Mouse (Mus musculus) midbrain, embryonic 16.5 days (tissue): ENCODE measurements around the gene Zfp536. TPM values are rescaled to one million over a fixed set of nuclear protein-coding genes. Genes with fewer than 3 reads are reported as not detected.

ENCODE experiments used
- ATAC-seq: fragments of 200-750 bp; cut with Nextera tagmentation; 2 replicates; pipeline ENCODE4 v1.8.0; 2017; ENCODE audit warnings: moderate TSS enrichment
- H3K27ac ChIP-seq: fragments of 300-500 bp; sonication (generic); 2 replicates; pipeline ENCODE4 v1.5.1; 2014; ENCODE audit warnings: mild to moderate bottlenecking, low read length, mixed read lengths
- H3K27me3 ChIP-seq: fragments of 300-500 bp; sonication (generic); 2 replicates; pipeline ENCODE4 v1.6.1; 2014; ENCODE audit warnings: low read depth, low read length, mixed read lengths; ENCODE audit not compliant: control insufficient read depth, insufficient read depth
- H3K36me3 ChIP-seq: fragments of 300-500 bp; sonication (generic); 2 replicates; pipeline ENCODE4 v1.6.1; 2014; ENCODE audit warnings: mild to moderate bottlenecking, low read length, moderate library complexity, mixed read lengths; ENCODE audit not compliant: control insufficient read depth, insufficient read depth
- H3K4me1 ChIP-seq: fragments of 300-500 bp; sonication (generic); 2 replicates; pipeline ENCODE4 v1.6.1; 2014; ENCODE audit warnings: mild to moderate bottlenecking, low read length, mixed read lengths; ENCODE audit not compliant: control insufficient read depth, insufficient read depth
- H3K4me2 ChIP-seq: fragments of 300-500 bp; sonication (generic); 2 replicates; pipeline ENCODE4 v1.6.1; 2014; ENCODE audit warnings: mild to moderate bottlenecking, low read length, mixed read lengths
- H3K4me3 ChIP-seq: fragments of 300-500 bp; sonication (generic); 2 replicates; pipeline ENCODE4 v1.5.1; 2014; ENCODE audit warnings: low read depth, mild to moderate bottlenecking, low read length, moderate library complexity, mixed read lengths
- H3K9ac ChIP-seq: fragments of 300-500 bp; sonication (generic); 2 replicates; pipeline ENCODE4 v1.6.1; 2014; ENCODE audit warnings: low read depth, low read length, mixed read lengths
- H3K9me3 ChIP-seq: fragments of 300-500 bp; sonication (generic); replicated peaks from 2 replicates; pipeline ENCODE4 v1.6.1; 2014; ENCODE audit warnings: mild to moderate bottlenecking, low read length, mixed read lengths; ENCODE audit not compliant: control insufficient read depth, poor library complexity, severe bottlenecking
- WGBS: fragments of 180-500 bp; shearing (Covaris S2); extraction: QIAGEN DNeasy Blood & Tissue Kit; methylation state at CpG from one replicate; pipeline ENCODE4 v1.1.7; 2014; 5-methylcytosine and 5-hydroxymethylcytosine counted together
- polyA plus RNA-seq: library from polyadenylated mRNA; unstranded; fragments of >200 nt; fragmentation: Nextera tagmentation; extraction: Ambion mirVana; gene quantifications from 2 replicates; pipeline ENCODE4 v1.2.1, GENCODE M21; 2015

The Zfp536 gene
- polyA plus RNA-seq, 1 experiment from 2014 or later = 24.4 TPM

DNA sequence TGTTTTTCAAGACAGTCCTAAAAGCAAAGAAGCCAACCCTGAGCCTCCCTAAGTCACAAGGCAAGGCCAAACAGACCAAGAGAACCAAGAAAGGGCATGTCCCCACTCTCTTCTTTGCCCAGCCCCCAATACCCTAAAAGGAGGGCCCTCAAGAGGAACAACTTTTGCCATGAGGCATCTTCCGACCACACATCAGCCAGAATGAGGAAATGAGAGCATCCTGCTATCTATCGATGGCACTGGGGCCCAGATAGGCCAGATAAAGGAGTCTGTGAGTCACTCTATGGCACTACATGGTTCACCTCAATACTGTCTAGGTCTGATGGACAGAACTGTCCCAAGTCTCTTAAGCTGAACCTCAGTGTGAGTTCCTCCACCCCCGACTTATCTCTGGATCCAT lies 335.6 kb downstream of the Zfp536 start:
- Histone ChIP-seq H3K36me3 (no peaks in the 10 kb centered on the region), H3K4me2 (no peak overlapping the region), H3K27ac (no peak overlapping the region), H3K9ac (no peak overlapping the region), H3K27me3 (no peaks in the 10 kb centered on the region), H3K4me3 (no peak overlapping the region), H3K4me1 (peaks cover 6% of the 10 kb centered on the region; the same call in 1 of the 2 replicates), H3K9me3 (no peaks in the 10 kb centered on the region)
- 85% methylated on average over 3 of the region's 3 CpGs for WGBS
- no peak for ATAC-seq

DNA sequence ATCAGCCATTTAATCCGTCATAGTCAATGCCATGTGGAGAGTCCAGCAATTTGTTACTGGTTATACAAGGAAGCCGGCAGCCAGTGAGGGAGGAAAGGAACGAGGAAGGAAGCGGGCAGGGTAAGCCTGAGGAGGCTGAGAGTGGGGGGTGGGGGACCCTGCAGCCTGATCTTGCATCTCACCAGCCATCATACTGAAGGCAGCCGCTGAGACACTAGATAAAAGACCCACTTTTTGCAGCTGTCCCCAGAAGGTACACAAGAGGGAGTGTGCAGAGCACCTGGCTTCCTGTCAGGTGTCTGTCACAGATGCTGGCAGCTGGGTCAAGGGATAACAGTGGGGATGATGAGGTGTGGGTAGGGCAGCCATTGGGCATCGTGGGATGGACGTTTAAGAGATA lies 340.3 kb downstream of the Zfp536 start:
- no peak overlapping the region for H3K27ac ChIP-seq
- no peak overlapping the region for H3K4me3 ChIP-seq
- H3K36me3 ChIP-seq = no peaks in the 10 kb centered on the region
- no peaks in the 10 kb centered on the region for H3K27me3 ChIP-seq
- no peak overlapping the region for H3K4me2 ChIP-seq
- no peaks in the 10 kb centered on the region for H3K9me3 ChIP-seq
- H3K4me1 ChIP-seq = peaks cover 5% of the 10 kb centered on the region; the same call in 1 of the 2 replicates
- no peak for ATAC-seq
- WGBS = 52% methylated on average over 7 of the region's 7 CpGs
- H3K9ac ChIP-seq = no peak overlapping the region

DNA sequence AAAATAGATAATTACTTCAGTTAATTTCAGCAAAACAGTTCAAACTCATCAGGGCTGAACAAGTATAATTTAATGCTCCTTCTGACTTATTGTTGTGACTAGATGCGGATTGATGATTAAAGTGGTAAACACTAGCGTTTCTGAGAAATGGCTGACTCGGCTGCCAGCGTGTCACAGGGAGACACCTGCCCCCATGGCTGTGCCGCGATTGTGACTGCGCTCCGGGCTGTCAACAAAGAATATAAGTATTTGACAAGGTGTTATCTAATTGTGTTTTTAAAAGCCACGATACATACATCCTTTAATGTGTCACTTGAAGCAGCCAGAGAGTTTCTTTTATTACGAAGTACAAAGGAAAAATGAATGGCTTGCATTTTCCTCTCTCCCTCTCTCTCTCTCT lies 342.0 kb downstream of the Zfp536 start:
- ATAC-seq = no peak
- Histone ChIP-seq H3K4me1 (peaks cover 5% of the 10 kb centered on the region; the same call in 1 of the 2 replicates), H3K27ac (no peak overlapping the region), H3K27me3 (no peaks in the 10 kb centered on the region), H3K36me3 (no peaks in the 10 kb centered on the region), H3K4me2 (no peak overlapping the region), H3K4me3 (no peak overlapping the region), H3K9me3 (no peaks in the 10 kb centered on the region), H3K9ac (no peak overlapping the region)
- WGBS = 62% methylated on average over 10 of the region's 10 CpGs

DNA sequence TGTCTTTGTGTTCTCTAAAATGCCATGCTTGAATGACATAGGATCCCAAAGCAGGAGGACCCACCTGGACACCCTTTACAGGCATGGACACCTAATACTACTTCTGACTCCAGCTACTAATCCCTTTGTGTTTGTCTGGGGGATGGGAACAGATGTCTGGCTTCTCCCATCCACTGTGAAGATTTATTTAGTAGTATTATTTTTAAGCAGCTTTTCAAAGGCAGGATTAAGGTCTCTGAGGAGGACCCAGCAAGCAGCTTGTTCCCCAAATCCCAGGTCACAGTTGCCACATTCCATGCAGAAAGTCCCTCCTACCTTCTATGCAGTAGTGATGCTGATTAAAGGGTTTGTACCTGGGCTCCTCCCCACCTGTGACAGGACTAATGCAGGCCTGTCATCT lies 347.4 kb downstream of the Zfp536 start:
- Histone ChIP-seq H3K27ac (no peak overlapping the region), H3K4me3 (no peak overlapping the region), H3K27me3 (no peaks in the 10 kb centered on the region), H3K9ac (no peak overlapping the region), H3K36me3 (no peaks in the 10 kb centered on the region), H3K4me1 (no peaks in the 10 kb centered on the region), H3K4me2 (no peak overlapping the region), H3K9me3 (no peaks in the 10 kb centered on the region)
- ATAC-seq = no peak

DNA sequence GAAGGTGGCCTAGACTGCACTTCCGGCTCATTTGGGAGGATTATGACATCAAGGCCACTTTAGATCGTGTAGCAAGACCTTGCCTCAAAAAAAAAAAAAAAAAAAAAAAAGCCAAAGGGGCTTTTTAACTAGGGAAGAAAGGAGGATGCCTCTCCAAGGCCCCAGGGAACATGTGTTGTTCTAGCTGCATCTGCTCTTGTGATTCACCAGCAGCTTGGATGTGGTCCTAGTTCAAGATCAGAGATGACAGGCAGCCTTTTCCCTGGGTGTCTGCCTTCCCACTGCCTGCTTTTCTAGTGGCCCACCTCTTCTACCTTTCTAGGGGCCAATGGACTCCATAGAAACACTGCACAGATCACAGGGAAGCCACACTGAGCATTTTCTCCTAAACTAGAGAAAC lies 350.5 kb downstream of the Zfp536 start:
- 31% methylated on average over 2 of the region's 2 CpGs for WGBS
- no peak overlapping the region for H3K27ac ChIP-seq
- H3K9me3 ChIP-seq = no peaks in the 10 kb centered on the region

More for the DNA sequence above, 350.5 kb downstream of the Zfp536 start:
- no peaks in the 10 kb centered on the region for H3K27me3 ChIP-seq
- H3K9ac ChIP-seq = no peak overlapping the region
- H3K36me3 ChIP-seq = no peaks in the 10 kb centered on the region
- no peak for ATAC-seq
- H3K4me2 ChIP-seq = no peak overlapping the region
- H3K4me3 ChIP-seq = no peak overlapping the region
- H3K4me1 ChIP-seq = no peaks in the 10 kb centered on the region

Other genes starting within 250 kb of the Zfp536 start
- 33.3 TPM in 2 replicates for gene Uri1, start 249.9 kb upstream of the Zfp536 start, polyA plus RNA-seq